Mouse (Mus musculus): ENCODE measurements at regions not wholly inside any gene's neighbourhood (a gene's known extent, or its start where the extent isn't known, plus 50 kb on each side); places are given as distances from the start of the nearest gene placed in this dataset.

DNA sequence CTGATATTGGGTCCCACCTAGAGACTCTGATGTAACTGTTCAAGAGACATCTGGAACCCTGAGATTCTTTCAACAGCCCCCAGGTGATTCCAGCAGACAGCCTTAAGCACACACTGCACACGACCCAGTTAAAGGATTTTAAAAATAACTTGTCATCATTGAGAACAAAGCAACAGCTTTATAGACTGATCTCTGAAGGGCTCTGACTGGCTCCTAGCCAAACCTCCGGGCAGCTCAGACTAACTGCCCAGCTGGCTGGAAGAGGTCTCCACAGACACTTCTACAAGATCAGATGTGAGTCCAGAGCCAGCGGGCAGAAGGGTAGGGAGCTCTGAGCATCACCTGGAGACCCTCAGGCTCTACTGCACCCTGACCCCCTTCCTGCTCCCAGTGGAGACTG, 267.8 kb upstream of the Prok2 start:
- TF ChIP-seq CTCF (IDR thresholded peaks at IDR 0.05 in 2 of 3, conservative IDR thresholded peaks at IDR 0.05 in 1 of 3; ENCODE audit: control insufficient read depth in 1 of 3, insufficient read depth in 1 of 3, low read depth in 2 of 3, low read length in 3 of 3, poor library complexity in 1 of 3, severe bottlenecking in 1 of 3) (no peak), HCFC1 (IDR thresholded peaks at IDR 0.05; ENCODE audit: low read depth, low read length) (no peak), MAFK (IDR thresholded peaks at IDR 0.05; ENCODE audit: borderline replicate concordance, low read depth, low read length) (no peak)

Measured in MEL (cell line).